Mouse (Mus musculus): ENCODE results near the gene B3gnt8. TPM values are rescaled to one million over a fixed set of nuclear protein-coding genes. Genes with fewer than 3 reads are reported as not detected.

Gene B3gnt8
- total RNA-seq, 1 experiment from 2014 or later = 33.4 TPM

GRCm38 (mm10) chr7:25681341-25682231 is 55.1 kb downstream of the B3gnt8 start:
- no peak for ATAC-seq (ENCODE audit: extremely low read depth, insufficient number of reproducible peaks, low FRiP score, poor library complexity, severe bottlenecking)

- ATAC-seq (ENCODE audit: extremely low read depth, insufficient number of reproducible peaks, low FRiP score, poor library complexity, severe bottlenecking) = peak; percentile 44
These were observed 57.2 kb downstream of the B3gnt8 start for GRCm38 (mm10) chr7:25683474-25684180.

GRCm38 (mm10) chr7:25684659-25685058 is 58.2 kb downstream of the B3gnt8 start:
- no peak for ATAC-seq (ENCODE audit: extremely low read depth, insufficient number of reproducible peaks, low FRiP score, poor library complexity, severe bottlenecking)

Other genes starting within 250 kb of the B3gnt8 start
- gene Lipe, start 227.9 kb upstream of the B3gnt8 start, total RNA-seq (2017) = 26.2 and 29.1 TPM in 2 replicates
- not detected in 2 replicates for gene Cxcl17, start 213.8 kb upstream of the B3gnt8 start, total RNA-seq (2017)
- gene Ceacam1, start 149.1 kb upstream of the B3gnt8 start, total RNA-seq (2017) = 74.9 and 85.3 TPM in 2 replicates
- not detected in 2 replicates for gene Ceacam2, start 86.8 kb upstream of the B3gnt8 start, total RNA-seq (2017)
- not detected in 2 replicates for gene Erich4, start 10.8 kb upstream of the B3gnt8 start, total RNA-seq (2017)
- 129 and 155 TPM in 2 replicates for gene Dmac2, start 7.2 kb upstream of the B3gnt8 start, total RNA-seq (2017)
- gene Bckdha, start 32.3 kb downstream of the B3gnt8 start, total RNA-seq (2017) = 34.4 and 37.0 TPM in 2 replicates
- gene Exosc5, start 32.5 kb downstream of the B3gnt8 start, total RNA-seq (2017) = 33.1 and 40.1 TPM in 2 replicates
- gene Tmem91, start 48.5 kb downstream of the B3gnt8 start, total RNA-seq (2017) = 0.70 and 4.5 TPM in 2 replicates
- 41.0 and 54.8 TPM in 2 replicates for gene B9d2, start 54.1 kb downstream of the B3gnt8 start, total RNA-seq (2017)
- 66.7 and 71.3 TPM in 2 replicates for gene Tgfb1, start 60.3 kb downstream of the B3gnt8 start, total RNA-seq (2017)
- 30.7 and 31.9 TPM in 2 replicates for gene Ccdc97, start 92.4 kb downstream of the B3gnt8 start, total RNA-seq (2017)
- 198 TPM in 2 replicates for gene Hnrnpul1, start 128.1 kb downstream of the B3gnt8 start, total RNA-seq (2017)
- 1.1 and 2.2 TPM in 2 replicates for gene Axl, start 162.1 kb downstream of the B3gnt8 start, total RNA-seq (2017)
- gene Cyp2s1, start 190.3 kb downstream of the B3gnt8 start, total RNA-seq (2017) = 1.2 and 2.8 TPM in 2 replicates

Measured in neutrophil, adult 5-6 weeks (primary cell).